Mouse (Mus musculus) liver, adult 2 months (tissue): ENCODE results near the gene Mfsd2b. TPM values are rescaled to one million over a fixed set of nuclear protein-coding genes. Genes with fewer than 3 reads are reported as not detected.

Experiments
- DNase-seq: peaks from one replicate; pipeline ENCODE4 v3.0.0-alpha.2; 2011; ENCODE audit warnings: low read depth, low spot score; ENCODE audit errors: extremely low read depth
- H3K27ac ChIP-seq: fragments of 200-500 bp; replicated peaks from 2 replicates; pipeline ENCODE4 v1.5.1; 2012; ENCODE audit warnings: low read depth, mild to moderate bottlenecking, control low read depth, inconsistent platforms, low read length; ENCODE audit not compliant: insufficient read depth
- H3K27me3 ChIP-seq: fragments of 200-500 bp; 2 replicates; pipeline ENCODE4 v1.6.1; 2012; ENCODE audit warnings: mild to moderate bottlenecking, moderate library complexity, low read length, inconsistent platforms; ENCODE audit not compliant: control insufficient read depth, insufficient read depth
- H3K36me3 ChIP-seq: fragments of 200-500 bp; 2 replicates; pipeline ENCODE4 v1.6.1; 2012; ENCODE audit warnings: low read length, inconsistent platforms; ENCODE audit not compliant: control insufficient read depth, insufficient read depth
- H3K4me1 ChIP-seq: fragments of 200-500 bp; 2 replicates; pipeline ENCODE4 v1.6.1; 2011; ENCODE audit warnings: low read length; ENCODE audit not compliant: control insufficient read depth, insufficient read depth
- H3K4me3 ChIP-seq: fragments of 200-500 bp; 2 replicates; pipeline ENCODE4 v1.5.1; 2011; ENCODE audit warnings: low read depth, mild to moderate bottlenecking, control low read depth, low read length, moderate library complexity; ENCODE audit not compliant: insufficient read depth
- H3K79me2 ChIP-seq: fragments of 200-500 bp; 2 replicates; pipeline ENCODE4 v1.6.1; 2012; ENCODE audit warnings: inconsistent platforms, mild to moderate bottlenecking, low read length, moderate library complexity; ENCODE audit not compliant: control insufficient read depth, insufficient read depth
- H3K9ac ChIP-seq: fragments of 200-500 bp; 2 replicates; pipeline ENCODE4 v1.6.1; 2012; ENCODE audit warnings: low read depth, mild to moderate bottlenecking, control low read depth, inconsistent platforms, low read length
- CTCF ChIP-seq: fragments of 200-500 bp; IDR thresholded peaks from 2 replicates; pipeline ENCODE4 v1.5.1; 2011; ENCODE audit warnings: low read depth, low read length, control low read depth
- POLR2A ChIP-seq: fragments of 200-500 bp; IDR thresholded peaks from 2 replicates; pipeline ENCODE4 v1.6.1; 2011; ENCODE audit warnings: low read length, control low read depth; ENCODE audit not compliant: insufficient read depth; ENCODE audit errors: extremely low read depth
- WGBS: fragments of 180-500 bp; shearing (Covaris S2); methylation state at CpG from one replicate; pipeline ENCODE4 v1.1.7; 2018; 5-methylcytosine and 5-hydroxymethylcytosine counted together
- polyA plus RNA-seq: library from polyadenylated mRNA; depleted of rRNA; stranded (reverse); fragments of >200 nt; gene quantifications from 2 replicates; pipeline ENCODE4 v1.2.3, GENCODE M21; 2012
- total RNA-seq: library from RNA; depleted of rRNA; stranded (reverse); fragments of >200 nt; gene quantifications from 2 replicates; pipeline ENCODE4 v1.2.3, GENCODE M21; 2014

The Mfsd2b gene
- total and polyA plus RNA-seq, 2 experiments: 0.18 to 0.39 TPM

DNA sequence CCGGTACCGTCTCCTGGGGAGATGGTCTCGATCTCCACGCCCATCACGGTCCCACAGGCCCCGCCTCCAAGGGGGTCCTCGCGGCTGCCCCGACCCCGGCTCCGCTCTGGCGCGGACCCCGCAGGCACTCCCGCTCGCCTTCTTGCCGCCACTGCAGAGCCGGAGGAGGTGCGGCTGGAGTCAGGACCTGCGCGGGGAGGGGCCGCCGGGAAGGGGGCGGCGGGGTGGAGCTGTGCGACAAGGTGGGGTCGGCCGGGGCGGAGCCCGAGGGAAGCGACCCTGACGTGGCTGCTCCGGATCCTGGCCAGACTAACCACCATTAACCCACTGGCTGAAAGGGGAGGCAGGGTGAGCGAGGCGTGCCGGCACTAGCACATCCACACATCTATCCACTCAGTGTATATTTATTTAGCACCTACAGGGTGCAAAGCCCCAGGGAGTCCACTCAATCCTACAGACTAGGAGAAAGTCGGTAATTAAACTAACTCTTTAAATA, 32.7 kb downstream of the Mfsd2b start, which contains the start of gene Fkbp1b:
Gene Fkbp1b, minus strand, starts transcription at position 200 of the 496 bp plus-strand sequence.
- H3K4me3 ChIP-seq: peak within 1 kb of the TSS; percentile 59
- DNase-seq: no peak
- 2% methylated on average over 37 of the region's 37 CpGs for WGBS

DNA sequence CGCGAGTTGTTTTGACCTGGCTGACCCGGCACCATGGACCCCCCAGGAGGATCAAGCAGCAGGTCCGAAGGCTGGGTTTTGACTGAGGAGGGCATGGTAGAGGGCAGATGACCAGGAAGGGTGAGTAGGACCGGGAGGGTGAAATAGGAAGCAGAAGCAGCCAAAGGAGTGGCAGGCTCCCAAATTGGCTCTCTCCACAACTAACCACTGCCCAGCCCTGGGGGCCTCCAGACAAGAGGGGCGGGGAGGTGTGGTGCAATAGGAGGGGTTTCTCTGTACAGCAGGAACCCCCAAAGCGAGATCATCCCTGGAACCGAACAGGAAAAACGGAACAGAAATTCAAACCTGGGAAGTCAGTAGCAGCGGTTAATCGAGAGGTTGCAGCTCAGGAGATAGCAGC, 33.4 kb downstream of the Mfsd2b start:
- Histone ChIP-seq H3K27me3 (no peaks in the 10 kb centered on the region), H3K9ac (peak overlapping the region; percentile 63), H3K27ac (no peak overlapping the region), H3K36me3 (no peaks in the 10 kb centered on the region), H3K4me1 (peaks cover 9% of the 10 kb centered on the region), H3K4me3 (peak overlapping the region; percentile 59), H3K79me2 (no peaks in the 10 kb centered on the region; the same call in 1 of the 2 replicates)
- no peak for DNase-seq
- WGBS: 17% methylated on average over 11 of the region's 11 CpGs
- TF ChIP-seq POLR2A (no peak), CTCF (no peak)

More for the DNA sequence above, 32.7 kb downstream of the Mfsd2b start, which contains the start of gene Fkbp1b:
- Histone ChIP-seq H3K4me1 (peaks cover 9% of the 10 kb centered on the region), H3K36me3 (no peaks in the 10 kb centered on the region), H3K79me2 (no peaks in the 10 kb centered on the region; the same call in 1 of the 2 replicates), H3K9ac (peak within 1 kb of the TSS; percentile 63), H3K27me3 (no peaks in the 10 kb centered on the region), H3K27ac (no peak within 1 kb of the TSS)
- TF ChIP-seq CTCF: no peak
- TF ChIP-seq POLR2A: no peak

DNA sequence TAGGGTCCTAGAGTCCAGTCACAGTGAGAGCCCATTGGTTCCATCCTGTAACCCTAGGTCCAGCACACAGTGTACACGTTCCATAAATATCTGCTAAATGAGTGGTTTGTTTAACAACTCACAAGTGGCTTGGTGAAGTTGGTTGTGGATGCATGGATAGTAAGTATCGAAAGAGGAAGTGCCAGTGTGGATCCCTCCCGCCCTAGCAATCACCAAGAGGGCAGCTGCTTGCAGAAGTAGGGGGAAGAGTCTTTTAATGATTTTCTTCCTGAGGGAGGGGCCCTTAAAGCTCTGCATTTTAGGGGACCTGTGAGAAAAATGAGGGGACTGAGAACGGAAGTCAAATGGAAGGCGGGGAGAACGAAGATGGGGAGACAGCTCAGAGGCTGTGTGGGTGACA, 34.1 kb downstream of the Mfsd2b start:
- TF ChIP-seq POLR2A (no peak), CTCF (no peak)
- DNase-seq: no peak
- H3K4me3 ChIP-seq: no peak overlapping the region
- 77% methylated on average over 6 of the region's 6 CpGs for WGBS
- H3K36me3 ChIP-seq: no peaks in the 10 kb centered on the region
- no peaks in the 10 kb centered on the region; the same call in 1 of the 2 replicates for H3K79me2 ChIP-seq
- H3K27me3 ChIP-seq: no peaks in the 10 kb centered on the region
- H3K4me1 ChIP-seq: peaks cover 9% of the 10 kb centered on the region
- H3K9ac ChIP-seq: no peak overlapping the region
- no peak overlapping the region for H3K27ac ChIP-seq

DNA sequence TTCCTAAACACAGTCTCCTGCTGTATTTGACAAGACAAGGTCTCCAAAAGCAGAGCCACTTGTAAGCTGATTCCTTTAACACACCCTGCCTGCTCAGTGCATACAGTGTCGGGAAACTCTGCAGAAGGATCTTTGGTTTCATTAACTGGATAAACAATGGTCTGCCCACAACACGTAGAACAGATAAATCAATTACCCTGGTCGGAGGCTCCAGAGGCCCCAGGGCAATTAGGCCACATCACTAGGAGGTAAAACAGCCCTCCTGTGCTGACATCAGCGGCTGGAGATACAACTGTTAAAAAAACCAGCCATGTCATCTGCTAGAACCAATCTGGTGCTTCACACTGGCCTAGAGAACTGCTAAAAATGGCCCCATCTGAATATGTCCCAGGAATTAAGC, 37.2 kb downstream of the Mfsd2b start:
- 26% methylated on average over 4 of the region's 4 CpGs for WGBS

DNA sequence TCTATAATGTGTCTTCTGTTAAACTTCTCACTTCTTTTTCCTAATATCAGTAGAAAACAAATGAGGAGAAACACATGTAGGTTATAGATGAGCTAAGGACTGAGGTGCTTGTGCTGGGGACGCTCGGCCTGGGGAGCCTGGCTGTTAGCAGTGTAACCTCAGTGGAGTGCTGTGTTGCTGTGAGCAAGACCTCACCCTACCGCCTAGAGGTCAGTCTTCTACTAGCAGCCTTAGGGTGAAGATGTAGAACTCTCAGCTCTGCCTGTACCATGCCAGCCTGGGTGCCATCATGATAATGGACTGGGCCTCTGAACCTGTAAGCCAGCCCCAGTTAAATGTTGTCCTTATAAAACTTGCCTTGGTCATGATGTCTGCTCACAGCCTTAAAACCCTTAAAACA, 46.9 kb downstream of the Mfsd2b start:
- no peak overlapping the region for H3K27ac ChIP-seq
- TF ChIP-seq CTCF (no peak), POLR2A (no peak)
- peaks cover 29% of the 10 kb centered on the region for H3K36me3 ChIP-seq
- H3K9ac ChIP-seq: no peak overlapping the region
- no peaks in the 10 kb centered on the region for H3K4me1 ChIP-seq
- WGBS: 88% methylated on average over 3 of the region's 3 CpGs
- no peak overlapping the region for H3K4me3 ChIP-seq
- no peaks in the 10 kb centered on the region; the same call in 1 of the 2 replicates for H3K79me2 ChIP-seq
- DNase-seq: no peak
- H3K27me3 ChIP-seq: no peaks in the 10 kb centered on the region

More for the DNA sequence above, 37.2 kb downstream of the Mfsd2b start:
- H3K4me3 ChIP-seq: no peak overlapping the region
- no peak for DNase-seq
- H3K9ac ChIP-seq: no peak overlapping the region
- TF ChIP-seq CTCF (no peak), POLR2A (no peak)
- H3K4me1 ChIP-seq: peaks cover 5% of the 10 kb centered on the region; the same call in 1 of the 2 replicates
- H3K27ac ChIP-seq: no peak overlapping the region
- no peaks in the 10 kb centered on the region for H3K27me3 ChIP-seq
- peaks cover 1% of the 10 kb centered on the region; the same call in 1 of the 2 replicates for H3K36me3 ChIP-seq
- H3K79me2 ChIP-seq: no peaks in the 10 kb centered on the region

DNA sequence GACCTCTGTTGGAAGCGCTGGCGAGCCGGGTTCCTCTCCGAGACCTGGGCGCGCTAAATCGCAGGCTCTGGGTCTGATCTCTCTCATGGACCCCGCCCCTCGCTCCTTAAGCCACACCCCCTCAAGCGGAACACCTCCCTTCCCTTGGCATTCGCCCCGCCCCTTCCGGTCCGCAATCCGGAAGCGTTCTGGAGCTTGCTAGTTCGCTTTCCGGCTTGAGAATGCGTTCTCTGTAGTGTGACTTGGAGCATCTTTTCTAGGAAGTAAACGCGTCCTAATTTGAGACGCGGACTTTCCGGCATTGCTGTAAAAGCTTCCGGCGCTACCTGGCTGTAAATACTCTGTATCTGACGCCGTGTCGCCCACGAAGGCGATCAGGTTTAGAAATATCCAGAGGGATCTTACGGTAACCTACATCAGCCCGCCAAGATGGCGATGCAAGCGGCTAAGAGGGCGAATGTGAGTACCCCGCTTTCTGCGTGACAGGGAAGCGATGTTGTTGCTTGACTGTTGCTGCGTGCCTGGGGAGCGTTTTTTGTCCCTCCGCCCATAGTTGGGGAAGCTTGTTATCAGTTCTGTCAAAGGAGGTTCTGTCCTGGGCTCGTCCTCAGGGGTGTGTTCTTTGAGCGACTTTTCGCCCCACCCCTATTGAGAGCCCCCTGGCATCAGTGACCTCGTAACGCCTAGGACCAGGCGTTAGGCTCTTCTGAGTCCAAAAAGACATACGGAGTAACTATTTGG, 56.6 kb downstream of the Mfsd2b start, which contains the start of gene Sf3b6:
Gene Sf3b6, plus strand, starts transcription at position 184 of the 741 bp plus-strand sequence.
- Histone ChIP-seq H3K27ac (peak within 1 kb of the TSS; percentile 84), H3K36me3 (peaks cover 17% of the 10 kb centered on the region), H3K27me3 (no peaks in the 10 kb centered on the region), H3K4me3 (peak within 1 kb of the TSS; percentile 64), H3K4me1 (peaks cover 8% of the 10 kb centered on the region; the same call in 1 of the 2 replicates), H3K9ac (peak within 1 kb of the TSS; percentile 69), H3K79me2 (no peaks in the 10 kb centered on the region; the same call in 1 of the 2 replicates)
- TF ChIP-seq CTCF (no peak), POLR2A (peak; percentile 82)
- WGBS: under 1% methylated on average over 49 of the region's 49 CpGs
- DNase-seq: peak; percentile 92
